Mouse (Mus musculus) embryonic facial prominence, embryonic 14.5 days (tissue): ENCODE measurements around the gene Insr. TPM values are rescaled to one million over a fixed set of nuclear protein-coding genes. Genes with fewer than 3 reads are reported as not detected.

Experiments
- ATAC-seq: fragments of 200-750 bp; cut with Nextera tagmentation; 2 replicates; pipeline ENCODE4 v1.8.0; 2017; ENCODE audit warnings: low read depth, moderate number of reproducible peaks, moderate TSS enrichment
- DNase-seq: peaks from one replicate; pipeline ENCODE4 v3.0.0-alpha.2; 2015; ENCODE audit warnings: low spot score
- H3K27ac ChIP-seq: fragments of 300-500 bp; sonication (generic); replicated peaks from 2 replicates; pipeline ENCODE4 v1.5.1; 2014; ENCODE audit warnings: low read depth, mild to moderate bottlenecking, low read length, moderate library complexity
- H3K27me3 ChIP-seq: fragments of 300-500 bp; sonication (generic); replicated peaks from 2 replicates; pipeline ENCODE4 v1.6.1; 2014; ENCODE audit warnings: low read length; ENCODE audit not compliant: control insufficient read depth, insufficient read depth
- H3K36me3 ChIP-seq: fragments of 300-500 bp; sonication (generic); 2 replicates; pipeline ENCODE4 v1.6.1; 2014; ENCODE audit warnings: low read length, mixed read lengths; ENCODE audit not compliant: control insufficient read depth, insufficient read depth
- H3K4me1 ChIP-seq: fragments of 300-500 bp; sonication (generic); 2 replicates; pipeline ENCODE4 v1.6.1; 2014; ENCODE audit warnings: antibody characterized with exemption, low read length; ENCODE audit not compliant: control insufficient read depth, insufficient read depth
- H3K4me2 ChIP-seq: fragments of 300-500 bp; sonication (generic); 2 replicates; pipeline ENCODE4 v1.6.1; 2014; ENCODE audit warnings: low read depth, mild to moderate bottlenecking, low read length, moderate library complexity, mixed read lengths
- H3K4me3 ChIP-seq: fragments of 300-500 bp; sonication (generic); 2 replicates; pipeline ENCODE4 v1.5.1; 2014; ENCODE audit warnings: low read depth, mild to moderate bottlenecking, low read length
- H3K9ac ChIP-seq: fragments of 300-500 bp; sonication (generic); 2 replicates; pipeline ENCODE4 v1.6.1; 2014; ENCODE audit warnings: low read depth, mild to moderate bottlenecking, low read length, moderate library complexity, mixed read lengths
- H3K9me3 ChIP-seq: fragments of 300-500 bp; sonication (generic); 2 replicates; pipeline ENCODE4 v1.6.1; 2016; ENCODE audit warnings: low read length; ENCODE audit not compliant: control insufficient read depth
- WGBS: fragments of 180-500 bp; shearing (Covaris S2); extraction: QIAGEN DNeasy Blood & Tissue Kit; methylation state at CpG from one replicate; pipeline ENCODE4 v1.1.7; 2014; 5-methylcytosine and 5-hydroxymethylcytosine counted together
- polyA plus RNA-seq: library from polyadenylated mRNA; unstranded; fragments of >200 nt; fragmentation: Nextera tagmentation; extraction: Ambion mirVana; gene quantifications from 2 replicates; pipeline ENCODE4 v1.2.1, GENCODE M21; 2014

The Insr gene
- polyA plus RNA-seq, 1 experiment from 2014 or later = 30.3 TPM

DNA sequence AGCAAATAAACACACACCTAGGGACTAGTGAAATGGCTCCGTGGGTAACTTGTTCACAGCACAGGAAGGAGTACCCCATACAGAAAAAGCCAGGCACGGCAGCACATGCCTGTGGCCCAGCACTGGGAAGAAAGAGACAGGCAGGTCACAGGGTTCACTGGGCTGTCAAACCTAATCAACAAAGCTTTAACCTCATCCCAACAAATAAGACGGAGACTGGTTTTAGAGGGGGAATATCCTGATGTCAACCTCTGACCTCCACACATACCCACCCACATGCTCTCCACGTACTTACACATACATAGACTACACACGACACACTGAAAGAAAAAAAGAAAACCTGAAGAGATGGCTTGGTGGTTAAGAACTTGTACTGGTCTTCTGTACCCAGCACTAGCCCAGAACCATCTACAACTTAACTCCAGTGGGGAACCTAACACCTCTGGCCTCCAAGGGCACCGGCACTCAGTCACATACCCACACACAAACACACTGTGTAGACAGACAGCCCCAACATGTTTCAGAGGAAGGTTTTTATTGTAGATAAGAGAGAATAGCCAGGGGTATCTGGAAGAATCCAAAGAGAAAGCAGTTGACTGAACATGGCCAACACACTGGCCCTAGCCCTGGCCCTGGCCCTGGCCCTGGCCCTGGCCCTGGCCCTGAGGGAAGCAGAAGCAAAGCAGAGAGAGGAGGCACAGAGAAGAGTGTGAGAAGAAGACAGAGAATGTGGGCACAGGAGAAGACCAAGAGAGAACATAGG is 12.6 kb downstream of the Insr start:
- Histone ChIP-seq H3K9me3 (no peaks in the 10 kb centered on the region), H3K36me3 (no peaks in the 10 kb centered on the region), H3K4me1 (no peaks in the 10 kb centered on the region), H3K27ac (no peak overlapping the region), H3K4me2 (no peak overlapping the region), H3K27me3 (no peaks in the 10 kb centered on the region), H3K4me3 (no peak overlapping the region), H3K9ac (no peak overlapping the region)
- WGBS = 67% methylated on average over 6 of the region's 6 CpGs
- no peak for DNase-seq
- ATAC-seq = no peak

GRCm38 (mm10) chr8:3265182-3265581 is 14.2 kb downstream of the Insr start:
- DNase-seq (no peak), ATAC-seq (no peak)
- Histone ChIP-seq H3K4me1 (no peaks in the 10 kb centered on the region), H3K4me2 (no peak overlapping the region), H3K9ac (no peak overlapping the region), H3K27ac (no peak overlapping the region), H3K36me3 (no peaks in the 10 kb centered on the region), H3K9me3 (no peaks in the 10 kb centered on the region), H3K27me3 (no peaks in the 10 kb centered on the region), H3K4me3 (no peak overlapping the region)
- 71% methylated on average over 3 of the region's 3 CpGs for WGBS

GRCm38 (mm10) chr8:3262779-3263178 is 16.6 kb downstream of the Insr start:
- WGBS = 92% methylated on average over 3 of the region's 3 CpGs
- Histone ChIP-seq H3K27me3 (no peaks in the 10 kb centered on the region), H3K9ac (no peak overlapping the region), H3K4me3 (no peak overlapping the region), H3K36me3 (peaks cover 12% of the 10 kb centered on the region), H3K4me2 (no peak overlapping the region), H3K9me3 (no peaks in the 10 kb centered on the region), H3K27ac (no peak overlapping the region), H3K4me1 (no peaks in the 10 kb centered on the region)
- ATAC-seq = no peak
- DNase-seq = no peak

DNA sequence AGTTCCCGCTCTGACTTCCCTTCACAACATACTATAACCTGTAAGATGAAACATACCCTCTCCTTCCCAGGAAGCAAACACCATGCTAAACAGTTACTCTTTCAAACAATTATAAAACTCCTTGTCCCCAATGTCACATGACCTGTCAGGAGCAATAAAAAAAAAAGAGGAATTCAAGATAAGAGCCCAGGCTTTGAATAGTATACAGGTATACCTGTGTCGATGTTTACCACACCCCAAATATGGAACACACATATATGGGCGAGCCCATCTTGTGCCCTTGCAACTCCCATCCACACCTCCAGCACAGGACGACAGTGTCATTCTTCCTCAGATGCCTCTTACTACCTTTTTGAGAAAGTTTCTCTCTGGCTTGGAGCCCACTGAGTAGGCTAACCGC is 18.3 kb downstream of the Insr start:
- Histone ChIP-seq H3K36me3 (peaks cover 14% of the 10 kb centered on the region), H3K4me3 (no peak overlapping the region), H3K4me2 (no peak overlapping the region), H3K9me3 (no peaks in the 10 kb centered on the region), H3K27me3 (no peaks in the 10 kb centered on the region), H3K4me1 (no peaks in the 10 kb centered on the region), H3K9ac (no peak overlapping the region), H3K27ac (no peak overlapping the region)
- ATAC-seq (no peak), DNase-seq (no peak)
- WGBS = 92% methylated on average over 5 of the region's 5 CpGs

- DNase-seq (peak; percentile 62), ATAC-seq (peak; percentile 84)
- H3K4me3 ChIP-seq = no peak overlapping the region
- H3K9ac ChIP-seq = no peak overlapping the region
- peaks cover 14% of the 10 kb centered on the region for H3K36me3 ChIP-seq
- H3K9me3 ChIP-seq = no peaks in the 10 kb centered on the region
- H3K27ac ChIP-seq = no peak overlapping the region
- H3K4me1 ChIP-seq = no peaks in the 10 kb centered on the region
- no peaks in the 10 kb centered on the region for H3K27me3 ChIP-seq
- 65% methylated on average over 9 of the region's 9 CpGs for WGBS
- H3K4me2 ChIP-seq = no peak overlapping the region
Observed at GRCm38 (mm10) chr8:3260127-3260811, 19.1 kb downstream of the Insr start.

- DNase-seq = no peak
- H3K9me3 ChIP-seq = no peaks in the 10 kb centered on the region
- H3K4me2 ChIP-seq = no peak overlapping the region
- no peak overlapping the region for H3K27ac ChIP-seq
- no peaks in the 10 kb centered on the region for H3K4me1 ChIP-seq
- peaks cover 32% of the 10 kb centered on the region for H3K36me3 ChIP-seq
- ATAC-seq = no peak
- H3K4me3 ChIP-seq = no peak overlapping the region
- H3K27me3 ChIP-seq = no peaks in the 10 kb centered on the region
- WGBS = 92% methylated on average over 5 of the region's 5 CpGs
- H3K9ac ChIP-seq = no peak overlapping the region
Observed at GRCm38 (mm10) chr8:3256147-3256940, 23.1 kb downstream of the Insr start.

DNA sequence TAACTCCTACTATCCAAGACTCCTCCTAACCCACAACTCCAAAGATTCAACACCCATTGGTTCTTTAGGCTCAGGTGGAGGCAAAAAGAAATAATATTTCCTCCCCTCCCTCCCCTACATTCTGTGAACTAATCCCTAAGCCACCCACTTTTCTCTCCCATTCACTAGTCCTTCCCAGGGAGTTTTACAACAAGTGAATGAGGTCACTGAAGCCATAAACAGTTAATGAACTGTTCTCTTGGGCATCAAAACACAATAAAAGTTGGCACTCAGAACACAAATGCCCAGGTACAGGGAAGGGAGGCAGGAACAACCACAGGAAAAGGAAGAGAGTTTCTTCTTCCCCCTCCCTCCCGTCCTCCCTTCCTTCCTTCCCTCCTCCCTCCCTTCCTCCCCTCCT is 24.1 kb downstream of the Insr start:
- Histone ChIP-seq H3K27me3 (no peaks in the 10 kb centered on the region), H3K4me2 (no peak overlapping the region), H3K4me1 (no peaks in the 10 kb centered on the region), H3K9ac (no peak overlapping the region), H3K27ac (no peak overlapping the region), H3K36me3 (peaks cover 36% of the 10 kb centered on the region), H3K4me3 (no peak overlapping the region), H3K9me3 (no peaks in the 10 kb centered on the region)
- DNase-seq = no peak
- ATAC-seq = no peak
- 100% methylated on average over 1 of the region's 1 CpGs for WGBS

DNA sequence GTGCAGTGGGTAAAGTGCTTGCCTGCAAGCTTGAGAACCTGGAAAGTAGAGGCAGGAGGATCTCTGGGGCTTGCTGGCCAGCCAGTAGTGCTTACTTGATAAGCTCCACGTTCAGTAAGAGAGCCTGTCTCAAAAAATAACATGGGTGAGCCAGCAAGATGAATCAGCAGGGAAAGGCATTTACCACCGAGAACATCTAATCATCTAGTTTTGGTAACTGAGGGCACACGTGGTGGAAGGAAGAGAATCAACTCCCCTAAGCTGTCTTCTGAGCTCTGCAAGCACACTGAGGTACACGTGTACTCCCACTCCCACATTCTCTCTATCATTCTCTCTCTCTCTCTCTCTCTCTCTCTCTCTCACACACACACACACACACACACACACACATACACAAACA is 26.2 kb downstream of the Insr start:
- DNase-seq (no peak), ATAC-seq (no peak)
- Histone ChIP-seq H3K9me3 (no peaks in the 10 kb centered on the region), H3K4me2 (no peak overlapping the region), H3K9ac (no peak overlapping the region), H3K27ac (no peak overlapping the region), H3K36me3 (peaks cover 34% of the 10 kb centered on the region), H3K27me3 (no peaks in the 10 kb centered on the region), H3K4me3 (no peak overlapping the region), H3K4me1 (no peaks in the 10 kb centered on the region)
- 79% methylated on average over 4 of the region's 4 CpGs for WGBS
